ENCODE assay signal across 28 mouse cellular contexts in genomic region chr16:85772272-85772671, GRCm38 (mm10).
"Had no signal": no experiment of that assay in that cellular context is flagged by ENCODE, and none has a peak within 500 bp of the region (broad histone marks: within the 10 kb centered on the region; RNA-seq: fewer than 3 reads in every experiment).

No protein-coding gene starts in this region.

- H3K36me3 ChIP-seq: limb, embryonic 10.5 days; limb, embryonic 13.5 days; liver, embryonic 12.5 days; liver, embryonic 15.5 days; lung, embryonic 15.5 days; neural tube, embryonic 12.5 days; neural tube, embryonic 15.5 days had no signal

- ATAC-seq: liver, embryonic 12.5 days had no signal

- H3K9me3 ChIP-seq: limb, embryonic 10.5 days; limb, embryonic 13.5 days; liver, embryonic 12.5 days; liver, embryonic 15.5 days; lung, embryonic 15.5 days; neural tube, embryonic 12.5 days; neural tube, embryonic 15.5 days had no signal

- DNase-seq: kidney, adult 18-20 months; kidney, adult 9 months; kidney, postnatal 14 days; kidney, postnatal 4 days; layer of hippocampus, adult 9-11 months; layer of hippocampus, postnatal 36 days; liver; lung, adult 18-20 months; lung, postnatal 10 days; lung, postnatal 36 days; midbrain, embryonic 14.5 days; right cerebral cortex, adult 18-20 months; right cerebral cortex, postnatal 14 days; right cerebral cortex, postnatal 4 days; thymus, adult 2 months; thymus, postnatal 14 days; thymus, postnatal 4 days had no signal

- H3K27ac ChIP-seq: left cerebral cortex, adult 2 months; limb, embryonic 10.5 days; limb, embryonic 13.5 days; liver, embryonic 12.5 days; liver, embryonic 15.5 days; lung, embryonic 15.5 days; neural tube, embryonic 12.5 days; neural tube, embryonic 15.5 days; stomach, postnatal 0 days had no signal

- H3K4me2 ChIP-seq: limb, embryonic 13.5 days; liver, embryonic 12.5 days; liver, embryonic 15.5 days; lung, embryonic 15.5 days; midbrain, embryonic 11.5 days; neural tube, embryonic 12.5 days; neural tube, embryonic 15.5 days had no signal

- H3K27me3 ChIP-seq: limb, embryonic 13.5 days; liver, embryonic 12.5 days; liver, embryonic 15.5 days; lung, embryonic 15.5 days; megakaryocyte, embryonic 14.5 days; neural tube, embryonic 12.5 days; neural tube, embryonic 15.5 days had no signal

- H3K9ac ChIP-seq: limb, embryonic 13.5 days; liver, embryonic 12.5 days; liver, embryonic 15.5 days; lung, embryonic 15.5 days; neural tube, embryonic 12.5 days; neural tube, embryonic 15.5 days had no signal

- H3K4me3 ChIP-seq: left cerebral cortex, adult 2 months; limb, embryonic 10.5 days; limb, embryonic 13.5 days; liver, embryonic 12.5 days; liver, embryonic 15.5 days; lung, embryonic 15.5 days; megakaryocyte, embryonic 14.5 days; neural tube, embryonic 12.5 days; neural tube, embryonic 15.5 days had no signal

- H3K4me1 ChIP-seq: limb, embryonic 10.5 days; limb, embryonic 13.5 days; liver, embryonic 12.5 days; liver, embryonic 15.5 days; lung, embryonic 15.5 days; megakaryocyte, embryonic 14.5 days; neural tube, embryonic 12.5 days; neural tube, embryonic 15.5 days had no signal
